Mouse (Mus musculus) forebrain, embryonic 12.5 days (tissue): ENCODE data around the gene Ace3. TPM values are rescaled to one million over a fixed set of nuclear protein-coding genes. Genes with fewer than 3 reads are reported as not detected.

ENCODE experiments used
- ATAC-seq: fragments of 200-750 bp; cut with Nextera tagmentation; 2 replicates; pipeline ENCODE4 v1.8.0; 2017; ENCODE audit warnings: moderate TSS enrichment; ENCODE audit not compliant: low FRiP score
- H3K27ac ChIP-seq: fragments of 300-500 bp; sonication (generic); 2 replicates; pipeline ENCODE4 v1.5.1; 2016; ENCODE audit warnings: mild to moderate bottlenecking
- H3K27me3 ChIP-seq: fragments of 300-500 bp; sonication (generic); 2 replicates; pipeline ENCODE4 v1.6.1; 2016; ENCODE audit warnings: mild to moderate bottlenecking
- H3K36me3 ChIP-seq: fragments of 300-500 bp; sonication (generic); replicated peaks from 2 replicates; pipeline ENCODE4 v1.6.1; 2016; ENCODE audit warnings: mild to moderate bottlenecking
- H3K4me1 ChIP-seq: fragments of 300-500 bp; sonication (generic); 2 replicates; pipeline ENCODE4 v1.6.1; 2016
- H3K4me2 ChIP-seq: fragments of 300-500 bp; sonication (generic); 2 replicates; pipeline ENCODE4 v1.6.1; 2016; ENCODE audit warnings: mild to moderate bottlenecking, moderate library complexity
- H3K4me3 ChIP-seq: fragments of 300-500 bp; sonication (generic); replicated peaks from 2 replicates; pipeline ENCODE4 v1.5.1; 2016; ENCODE audit warnings: mild to moderate bottlenecking
- H3K9ac ChIP-seq: fragments of 300-500 bp; sonication (generic); 2 replicates; pipeline ENCODE4 v1.6.1; 2016; ENCODE audit warnings: mild to moderate bottlenecking
- H3K9me3 ChIP-seq: fragments of 300-500 bp; sonication (generic); 2 replicates; pipeline ENCODE4 v1.6.1; 2016
- WGBS: fragments of 180-500 bp; shearing (Covaris S2); methylation state at CpG from one replicate; pipeline ENCODE4 v1.1.7; 2016; 5-methylcytosine and 5-hydroxymethylcytosine counted together
- polyA plus RNA-seq: library from polyadenylated mRNA; unstranded; fragments of >200 nt; fragmentation: Nextera tagmentation; extraction: Ambion mirVana; gene quantifications from 2 replicates; pipeline ENCODE4 v1.2.1, GENCODE M21; 2016

Gene Ace3
- polyA plus RNA-seq: not detected in 2 replicates

DNA sequence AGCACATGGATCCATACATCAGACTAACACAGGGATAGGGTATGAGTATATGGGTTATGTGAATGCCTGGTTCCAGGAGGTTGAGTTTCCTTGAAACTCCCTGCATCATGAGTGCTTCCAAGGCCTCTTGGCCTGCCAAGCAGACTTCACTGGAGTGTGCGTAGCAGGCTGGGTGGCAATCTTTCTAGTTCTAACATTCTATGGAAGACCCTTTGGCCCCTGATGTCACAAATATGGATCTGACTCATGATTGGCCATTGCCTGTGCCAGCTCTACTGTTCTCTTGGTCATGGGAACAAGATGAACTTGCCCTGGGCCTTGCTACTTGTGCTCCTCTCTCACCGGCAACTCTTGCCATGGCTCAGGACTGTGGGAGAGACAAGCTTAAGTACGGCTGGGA, at the start of gene Ace3:
Gene Ace3 (plus strand): TSS at position 301 of the 400 bp plus-strand sequence.
- Histone ChIP-seq H3K9me3 (no peaks in the 10 kb centered on the region), H3K4me2 (no peak within 1 kb of the TSS), H3K9ac (no peak within 1 kb of the TSS), H3K4me3 (no peak within 1 kb of the TSS), H3K27me3 (no peaks in the 10 kb centered on the region), H3K4me1 (no peaks in the 10 kb centered on the region), H3K36me3 (no peaks in the 10 kb centered on the region), H3K27ac (no peak within 1 kb of the TSS)
- 96% methylated on average over 3 of the region's 3 CpGs for WGBS
- no peak for ATAC-seq

- Histone ChIP-seq H3K4me1 (peaks cover 20% of the 10 kb centered on the region), H3K27me3 (peaks cover 39% of the 10 kb centered on the region; the same call in 1 of the 2 replicates), H3K36me3 (no peaks in the 10 kb centered on the region), H3K27ac (no peak overlapping the region), H3K4me3 (peak overlapping the region; percentile 72), H3K9me3 (no peaks in the 10 kb centered on the region), H3K4me2 (peak overlapping the region; percentile 97), H3K9ac (peak overlapping the region; percentile 70; the same call in 1 of the 2 replicates)
- WGBS: 79% methylated on average over 16 of the region's 16 CpGs
- no peak for ATAC-seq
Observed at GRCm38 (mm10) chr11:105944770-105945672, 49.5 kb upstream of the Ace3 start.

DNA sequence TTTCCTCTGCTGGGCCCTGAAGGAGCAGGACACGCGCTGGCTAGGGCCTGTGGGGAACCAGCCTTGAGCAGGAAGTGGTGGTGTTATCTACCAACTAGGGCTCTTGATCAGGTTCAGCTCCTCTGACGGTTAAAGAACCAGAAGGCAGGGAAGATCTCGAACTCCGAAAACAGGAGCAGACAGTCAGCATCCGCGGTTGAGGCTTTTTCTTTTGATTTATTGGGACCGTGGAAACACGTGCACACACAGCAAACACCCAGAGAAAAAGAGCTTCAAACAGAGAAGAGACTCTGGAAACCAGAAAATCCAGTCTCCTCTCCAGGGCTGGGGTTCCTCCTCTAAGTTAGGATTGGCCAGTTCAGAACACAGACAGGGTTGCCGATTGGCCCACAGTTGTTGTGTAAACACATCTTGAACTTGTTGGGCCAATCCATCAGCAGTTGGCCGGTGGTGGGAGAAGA, 47.8 kb upstream of the Ace3 start:
- no peaks in the 10 kb centered on the region for H3K36me3 ChIP-seq
- H3K4me2 ChIP-seq: no peak overlapping the region
- no peak overlapping the region for H3K4me3 ChIP-seq
- no peaks in the 10 kb centered on the region for H3K9me3 ChIP-seq
- no peak for ATAC-seq
- 55% methylated on average over 11 of the region's 11 CpGs for WGBS
- H3K27me3 ChIP-seq: peaks cover 35% of the 10 kb centered on the region; the same call in 1 of the 2 replicates
- H3K9ac ChIP-seq: no peak overlapping the region
- H3K27ac ChIP-seq: no peak overlapping the region
- H3K4me1 ChIP-seq: peaks cover 20% of the 10 kb centered on the region

DNA sequence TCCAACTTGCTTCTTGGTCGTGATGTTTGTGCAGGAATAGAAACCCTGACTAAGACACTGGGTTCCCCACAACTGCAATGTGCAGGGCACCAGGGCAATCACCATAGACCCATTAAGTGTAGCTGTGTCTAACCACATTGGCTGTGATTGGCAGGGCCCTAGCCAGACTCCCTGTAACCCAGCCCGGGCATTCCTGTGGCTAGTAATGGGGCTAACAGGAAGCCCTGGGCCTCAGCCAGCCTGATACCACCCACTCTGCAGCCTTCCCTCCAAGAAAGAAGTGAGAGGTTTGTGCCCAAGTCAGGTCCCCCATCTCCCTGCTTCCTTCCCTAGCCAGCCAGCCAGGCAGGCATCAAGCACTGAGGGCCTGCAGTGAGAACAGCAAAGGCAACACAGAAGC, 46.2 kb upstream of the Ace3 start:
- Histone ChIP-seq H3K4me3 (no peak overlapping the region), H3K27ac (no peak overlapping the region), H3K27me3 (peaks cover 24% of the 10 kb centered on the region; the same call in 1 of the 2 replicates), H3K4me1 (peaks cover 15% of the 10 kb centered on the region), H3K9ac (no peak overlapping the region), H3K4me2 (no peak overlapping the region), H3K36me3 (no peaks in the 10 kb centered on the region), H3K9me3 (no peaks in the 10 kb centered on the region)
- WGBS: 72% methylated on average over 2 of the region's 2 CpGs
- ATAC-seq: no peak

GRCm38 (mm10) chr11:105950519-105950918, 44.0 kb upstream of the Ace3 start:
- Histone ChIP-seq H3K9ac (no peak overlapping the region), H3K27ac (no peak overlapping the region), H3K9me3 (no peaks in the 10 kb centered on the region), H3K4me3 (no peak overlapping the region), H3K4me2 (no peak overlapping the region), H3K27me3 (0 out of 2 replicates have a peak, but pooled peaks cover 4% of the 10 kb centered on the region), H3K4me1 (no peaks in the 10 kb centered on the region), H3K36me3 (no peaks in the 10 kb centered on the region)
- 78% methylated on average over 4 of the region's 4 CpGs for WGBS
- ATAC-seq: no peak

GRCm38 (mm10) chr11:105951601-105952044, 42.9 kb upstream of the Ace3 start:
- no peak for ATAC-seq
- no peak overlapping the region for H3K27ac ChIP-seq
- H3K9ac ChIP-seq: no peak overlapping the region
- H3K27me3 ChIP-seq: 0 out of 2 replicates have a peak, but pooled peaks cover 4% of the 10 kb centered on the region
- no peak overlapping the region for H3K4me2 ChIP-seq
- H3K4me3 ChIP-seq: no peak overlapping the region
- WGBS: 65% methylated on average over 3 of the region's 3 CpGs
- no peaks in the 10 kb centered on the region for H3K4me1 ChIP-seq
- H3K36me3 ChIP-seq: no peaks in the 10 kb centered on the region
- H3K9me3 ChIP-seq: no peaks in the 10 kb centered on the region

DNA sequence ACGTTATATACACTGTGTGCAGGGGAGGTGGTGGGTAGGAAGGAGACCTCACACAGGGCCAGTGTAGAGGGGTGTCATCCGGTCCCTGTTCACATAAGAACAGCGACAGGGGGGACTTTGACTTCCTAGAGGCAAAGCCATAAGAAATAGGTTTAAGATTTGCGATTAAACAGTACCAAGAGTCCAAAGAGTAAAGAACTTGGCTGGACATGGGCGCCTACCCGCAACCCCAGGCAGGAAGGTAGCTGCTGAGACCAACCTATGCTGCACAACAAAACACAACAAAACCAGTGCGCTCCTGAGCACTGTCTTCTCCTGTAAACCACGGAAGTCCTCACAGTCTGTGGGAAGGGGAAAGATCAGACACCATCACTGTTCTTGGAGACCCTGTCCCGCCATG, 42.4 kb upstream of the Ace3 start:
- no peaks in the 10 kb centered on the region for H3K36me3 ChIP-seq
- 87% methylated on average over 9 of the region's 9 CpGs for WGBS
- ATAC-seq: no peak
- H3K27ac ChIP-seq: no peak overlapping the region
- H3K9ac ChIP-seq: no peak overlapping the region
- 0 out of 2 replicates have a peak, but pooled peaks cover 4% of the 10 kb centered on the region for H3K27me3 ChIP-seq
- H3K4me1 ChIP-seq: no peaks in the 10 kb centered on the region
- H3K4me2 ChIP-seq: no peak overlapping the region
- H3K4me3 ChIP-seq: no peak overlapping the region
- no peaks in the 10 kb centered on the region for H3K9me3 ChIP-seq

DNA sequence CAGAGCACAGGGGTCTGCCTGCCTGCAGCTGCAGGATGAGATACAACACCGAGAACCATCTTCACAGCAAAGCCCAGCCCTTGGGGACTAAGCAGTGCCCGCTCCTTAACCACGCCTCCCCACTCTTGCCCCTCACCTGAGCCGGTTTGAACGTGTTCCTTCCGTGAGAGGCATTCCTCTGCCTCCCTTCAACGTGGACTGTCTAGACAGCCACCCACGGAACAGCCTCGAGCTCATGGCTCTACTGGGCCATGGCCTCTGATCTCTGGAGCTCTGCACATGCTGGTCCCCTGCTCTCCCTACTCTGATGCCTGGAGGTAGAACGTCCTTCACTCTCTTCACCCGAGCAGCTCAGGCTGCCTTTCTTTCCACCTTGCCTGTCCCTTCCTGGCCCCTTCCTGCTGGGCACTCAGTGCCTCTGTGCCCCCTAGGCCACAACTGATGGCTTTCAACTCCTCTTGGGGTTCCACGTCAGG, 41.5 kb upstream of the Ace3 start, which contains the start of gene Cyb561:
Gene Cyb561 (minus strand): TSS at position 426 of the 476 bp plus-strand sequence.
- Histone ChIP-seq H3K9ac (no peak within 1 kb of the TSS), H3K4me2 (no peak within 1 kb of the TSS), H3K9me3 (no peaks in the 10 kb centered on the region), H3K4me1 (no peaks in the 10 kb centered on the region), H3K36me3 (no peaks in the 10 kb centered on the region), H3K27ac (no peak within 1 kb of the TSS), H3K27me3 (0 out of 2 replicates have a peak, but pooled peaks cover 4% of the 10 kb centered on the region), H3K4me3 (no peak within 1 kb of the TSS)
- 83% methylated on average over 12 of the region's 12 CpGs for WGBS
- no peak for ATAC-seq

DNA sequence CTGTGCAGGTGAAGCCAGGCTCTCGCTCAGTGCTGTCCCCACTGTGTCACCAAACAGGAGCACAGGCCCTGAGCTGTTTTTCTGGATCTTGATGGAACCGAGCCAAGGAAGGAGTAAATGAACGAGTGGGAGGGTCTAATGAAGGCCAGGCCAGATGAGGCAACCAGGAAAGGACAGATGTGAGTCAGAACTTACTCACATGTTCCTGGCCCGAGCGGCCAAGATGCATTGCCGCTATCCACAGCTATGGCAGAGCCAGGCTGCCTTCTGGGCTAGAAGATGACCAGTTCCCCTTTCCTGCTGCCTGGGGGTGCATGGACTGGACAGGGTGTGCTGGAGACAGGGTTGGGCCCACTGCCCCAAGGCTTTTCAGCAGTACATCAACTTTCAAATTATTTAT, 41.1 kb upstream of the Ace3 start:
- Histone ChIP-seq H3K27me3 (0 out of 2 replicates have a peak, but pooled peaks cover 2% of the 10 kb centered on the region), H3K4me2 (no peak overlapping the region), H3K4me3 (no peak overlapping the region), H3K4me1 (no peaks in the 10 kb centered on the region), H3K9me3 (no peaks in the 10 kb centered on the region), H3K36me3 (no peaks in the 10 kb centered on the region), H3K27ac (no peak overlapping the region), H3K9ac (no peak overlapping the region)
- no peak for ATAC-seq
- 71% methylated on average over 6 of the region's 6 CpGs for WGBS

DNA sequence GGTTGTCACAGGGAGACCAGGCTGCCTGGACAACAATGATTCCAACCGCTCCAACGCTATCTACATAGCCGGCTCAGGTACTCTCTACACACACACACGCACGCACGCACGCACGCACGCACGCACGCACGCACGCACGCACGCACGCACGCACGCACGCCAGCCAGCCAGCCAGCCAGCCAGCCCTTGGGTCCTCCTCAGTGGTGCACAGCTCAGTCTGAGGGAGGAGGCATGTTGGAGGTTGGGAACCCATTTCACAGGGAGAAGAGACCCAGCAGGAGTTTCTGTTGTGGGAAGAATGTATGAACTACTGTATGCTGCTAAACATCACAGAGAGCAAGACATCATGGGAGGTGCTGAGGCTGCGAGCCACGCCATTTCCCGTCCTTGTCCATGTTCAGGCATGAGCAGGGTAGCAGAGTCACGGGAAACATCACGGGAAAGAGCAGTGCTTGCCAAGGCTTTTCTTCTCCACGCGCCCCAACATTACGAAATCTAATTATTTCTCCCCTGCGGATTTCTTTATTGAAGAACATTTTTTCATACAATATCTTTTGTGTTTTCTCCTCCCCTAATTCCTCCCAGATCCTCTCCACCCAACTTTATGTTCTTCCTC, 38.6 kb upstream of the Ace3 start:
- WGBS: 87% methylated on average over 28 of the region's 28 CpGs
- no peaks in the 10 kb centered on the region for H3K4me1 ChIP-seq

GRCm38 (mm10) chr11:105957501-105957900, 37.0 kb upstream of the Ace3 start:
- Histone ChIP-seq H3K4me2 (no peak overlapping the region), H3K4me3 (no peak overlapping the region), H3K9ac (no peak overlapping the region), H3K27ac (no peak overlapping the region), H3K4me1 (no peaks in the 10 kb centered on the region), H3K9me3 (no peaks in the 10 kb centered on the region), H3K27me3 (no peaks in the 10 kb centered on the region), H3K36me3 (no peaks in the 10 kb centered on the region)
- 33% methylated on average over 6 of the region's 6 CpGs for WGBS
- no peak for ATAC-seq

More for the DNA sequence above, 38.6 kb upstream of the Ace3 start:
- no peak overlapping the region for H3K27ac ChIP-seq
- no peak overlapping the region for H3K9ac ChIP-seq
- H3K36me3 ChIP-seq: no peaks in the 10 kb centered on the region
- H3K4me3 ChIP-seq: no peak overlapping the region
- no peak for ATAC-seq
- no peaks in the 10 kb centered on the region for H3K27me3 ChIP-seq
- no peaks in the 10 kb centered on the region for H3K9me3 ChIP-seq
- no peak overlapping the region for H3K4me2 ChIP-seq

DNA sequence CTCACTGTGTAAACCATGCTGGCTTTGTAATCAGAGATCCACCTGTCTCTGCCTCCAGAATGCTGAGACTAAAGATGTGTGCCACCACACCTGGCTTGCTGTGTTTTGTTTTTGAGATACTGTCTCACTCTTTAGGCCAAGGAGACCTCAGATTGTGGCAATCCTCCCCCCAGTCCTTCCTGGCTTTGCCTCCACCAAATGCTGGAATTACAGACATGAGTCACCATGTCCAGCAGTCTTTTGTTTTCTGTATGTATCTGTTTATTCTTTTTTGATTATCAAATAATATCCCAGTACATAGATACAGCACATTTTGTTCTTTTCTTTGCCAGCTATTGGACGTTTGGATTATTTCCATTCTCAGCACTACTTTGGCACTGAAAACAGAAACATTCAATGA, 35.9 kb upstream of the Ace3 start:
- no peaks in the 10 kb centered on the region for H3K27me3 ChIP-seq
- no peak for ATAC-seq
- no peak overlapping the region for H3K9ac ChIP-seq
- H3K4me3 ChIP-seq: no peak overlapping the region
- no peaks in the 10 kb centered on the region for H3K9me3 ChIP-seq
- 70% methylated on average over 1 of the region's 1 CpGs for WGBS
- H3K4me1 ChIP-seq: no peaks in the 10 kb centered on the region
- H3K36me3 ChIP-seq: no peaks in the 10 kb centered on the region
- no peak overlapping the region for H3K27ac ChIP-seq
- H3K4me2 ChIP-seq: no peak overlapping the region
